Mouse (Mus musculus) heart, adult 2 months (tissue): ENCODE measurements around the gene Fgf14. TPM values are rescaled to one million over a fixed set of nuclear protein-coding genes. Genes with fewer than 3 reads are reported as not detected.

Source experiments
- DNase-seq, 2 experiments: peaks; one replicate each; pipeline ENCODE4 v3.0.0; 2021
- H3K27ac ChIP-seq: fragments of 200-600 bp; 2 replicates; pipeline ENCODE4 v1.8.1; 2022
- H3K27me3 ChIP-seq: fragments of 200-500 bp; 2 replicates; pipeline ENCODE4 v1.6.1; 2012; ENCODE audit warnings: mild to moderate bottlenecking, low read length, inconsistent platforms, mixed read lengths; ENCODE audit not compliant: control insufficient read depth, insufficient read depth
- H3K36me3 ChIP-seq: fragments of 200-500 bp; 2 replicates; pipeline ENCODE4 v1.6.1; 2012; ENCODE audit warnings: low read length, inconsistent platforms; ENCODE audit not compliant: control insufficient read depth, insufficient read depth
- H3K4me1 ChIP-seq: fragments of 200-500 bp; 2 replicates; pipeline ENCODE4 v1.6.1; 2011; ENCODE audit warnings: low read length; ENCODE audit not compliant: control insufficient read depth, insufficient read depth
- H3K4me3 ChIP-seq: fragments of 200-600 bp; 2 replicates; pipeline ENCODE4 v1.8.1; 2022
- H3K79me2 ChIP-seq: fragments of 200-500 bp; replicated peaks from 2 replicates; pipeline ENCODE4 v1.6.1; 2012; ENCODE audit warnings: mild to moderate bottlenecking, inconsistent platforms, low read length, moderate library complexity, mixed read lengths; ENCODE audit not compliant: control insufficient read depth, insufficient read depth
- H3K9ac ChIP-seq: fragments of 200-500 bp; 2 replicates; pipeline ENCODE4 v1.6.1; 2012; ENCODE audit warnings: low read depth, mild to moderate bottlenecking, control low read depth, inconsistent platforms, low read length, mixed read lengths
- CTCF ChIP-seq: fragments of 200-600 bp; IDR thresholded peaks from 2 replicates; pipeline ENCODE4 v1.8.1; 2022; ENCODE audit warnings: antibody characterized with exemption, mild to moderate bottlenecking, moderate library complexity
- EP300 ChIP-seq: fragments of 200-500 bp; IDR thresholded peaks from 2 replicates; pipeline ENCODE4 v1.6.1; 2011; ENCODE audit warnings: low read depth, low read length, control low read depth; ENCODE audit not compliant: insufficient read depth
- POLR2A ChIP-seq: fragments of 200-500 bp; IDR thresholded peaks from 2 replicates; pipeline ENCODE4 v1.6.1; 2011; ENCODE audit warnings: mild to moderate bottlenecking, low read depth, low read length, control low read depth; ENCODE audit not compliant: insufficient read depth
- WGBS: fragments of 180-500 bp; shearing (Covaris S2); methylation state at CpG from one replicate; pipeline ENCODE4 v1.1.7; 2018; 5-methylcytosine and 5-hydroxymethylcytosine counted together
- intact Hi-C: fragments of 180-260 bp; cut with DNase I; formaldehyde crosslinking; loops from one replicate; pipeline ENCODE4 v1.15.1; 2025
- polyA plus RNA-seq: library from polyadenylated mRNA; depleted of rRNA; stranded (reverse); fragments of >200 nt; gene quantifications from 2 replicates; pipeline ENCODE4 v1.2.3, GENCODE M21; 2012
- total RNA-seq, 2 experiments: library from RNA; stranded (reverse); gene quantifications; 2 replicates each; pipeline ENCODE4 v1.2.3; 2021

Gene Fgf14
- total and polyA plus RNA-seq, 3 experiments = 0.45 to 2.3 (median 1.5) TPM

DNA sequence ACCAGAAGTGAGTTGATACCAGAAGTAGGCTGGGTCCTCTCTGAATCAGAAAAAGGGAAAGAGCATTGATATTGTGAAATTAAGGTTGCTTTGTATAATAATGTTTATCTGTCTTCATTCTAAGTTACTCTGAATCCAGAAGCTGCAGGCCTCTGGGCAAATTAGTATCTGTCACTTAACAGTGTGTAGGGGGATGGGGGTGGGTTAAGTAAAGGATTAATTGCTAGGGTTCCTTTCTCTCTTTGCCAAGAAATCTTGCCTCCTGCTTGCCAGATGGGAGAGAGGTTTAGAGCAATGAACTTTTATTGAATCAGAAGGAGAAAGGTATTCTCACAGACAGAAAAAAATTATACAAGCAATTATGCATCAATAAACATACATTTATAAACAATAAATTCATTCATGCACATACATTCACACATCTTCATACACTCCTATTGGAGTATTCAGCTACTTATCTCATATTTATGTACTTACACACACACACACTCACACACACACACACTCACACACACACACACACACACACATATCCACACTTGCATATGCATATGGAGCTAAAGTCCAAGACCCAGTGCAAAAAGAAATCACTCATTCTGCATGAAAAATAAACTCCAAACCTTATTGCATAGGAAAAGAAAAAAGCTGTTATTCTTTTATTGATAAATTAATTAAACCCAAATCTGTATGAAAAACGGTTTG, 357.8 kb downstream of the Fgf14 start:
- no peak for DNase-seq
- WGBS = 24% methylated on average over 1 of the region's 1 CpGs
- Histone ChIP-seq H3K36me3 (no peaks in the 10 kb centered on the region), H3K4me1 (no peaks in the 10 kb centered on the region), H3K27me3 (no peaks in the 10 kb centered on the region), H3K79me2 (no peaks in the 10 kb centered on the region), H3K27ac (no peak overlapping the region), H3K9ac (no peak overlapping the region), H3K4me3 (no peak overlapping the region)
- TF ChIP-seq EP300 (no peak), POLR2A (no peak), CTCF (no peak)
- intact Hi-C loops = no loop called here

DNA sequence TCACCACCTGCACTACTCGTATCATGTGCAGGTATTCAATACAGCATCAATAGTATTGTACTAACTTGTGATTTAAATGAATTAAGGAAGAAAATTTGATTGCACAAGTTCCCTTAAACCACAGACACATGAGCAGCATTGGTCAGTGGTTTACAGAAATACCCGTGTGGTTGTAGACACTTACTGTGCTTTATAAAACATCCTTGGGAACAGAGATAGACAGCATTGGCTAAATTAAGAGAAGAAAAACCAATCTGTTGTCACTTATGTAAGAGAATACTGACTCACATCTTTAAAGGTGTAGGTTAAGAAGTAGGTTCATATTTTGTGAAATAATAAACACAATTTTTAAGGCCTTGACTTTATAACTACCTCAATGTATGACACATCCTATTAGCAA, 361.4 kb downstream of the Fgf14 start:
- Histone ChIP-seq H3K79me2 (no peaks in the 10 kb centered on the region), H3K36me3 (no peaks in the 10 kb centered on the region), H3K27ac (no peak overlapping the region), H3K27me3 (no peaks in the 10 kb centered on the region), H3K9ac (no peak overlapping the region), H3K4me3 (no peak overlapping the region), H3K4me1 (no peaks in the 10 kb centered on the region)
- DNase-seq = no peak
- WGBS = 71% methylated on average over 2 of the region's 2 CpGs
- TF ChIP-seq POLR2A (no peak), EP300 (no peak), CTCF (no peak)
- intact Hi-C loops = no loop called here

DNA sequence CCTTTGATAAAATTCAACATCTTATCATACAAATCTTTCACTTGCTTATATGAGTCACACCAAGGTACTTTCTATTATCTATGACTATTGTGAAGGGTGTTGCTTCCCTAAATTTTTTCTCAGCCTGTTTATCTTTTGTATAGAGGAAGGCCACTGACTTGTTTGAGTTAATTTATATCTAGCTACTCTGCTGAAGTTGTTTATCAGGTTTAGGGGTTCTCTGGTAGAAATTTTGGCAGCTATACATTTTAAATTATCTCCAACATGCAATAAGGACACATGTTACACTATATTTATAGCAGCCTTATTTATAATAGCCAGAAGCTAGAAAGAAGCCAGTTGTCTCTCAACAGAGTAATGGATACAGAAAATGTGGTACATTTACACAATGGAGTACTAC, 389.9 kb downstream of the Fgf14 start:
- intact Hi-C loops = no loop called here

DNA sequence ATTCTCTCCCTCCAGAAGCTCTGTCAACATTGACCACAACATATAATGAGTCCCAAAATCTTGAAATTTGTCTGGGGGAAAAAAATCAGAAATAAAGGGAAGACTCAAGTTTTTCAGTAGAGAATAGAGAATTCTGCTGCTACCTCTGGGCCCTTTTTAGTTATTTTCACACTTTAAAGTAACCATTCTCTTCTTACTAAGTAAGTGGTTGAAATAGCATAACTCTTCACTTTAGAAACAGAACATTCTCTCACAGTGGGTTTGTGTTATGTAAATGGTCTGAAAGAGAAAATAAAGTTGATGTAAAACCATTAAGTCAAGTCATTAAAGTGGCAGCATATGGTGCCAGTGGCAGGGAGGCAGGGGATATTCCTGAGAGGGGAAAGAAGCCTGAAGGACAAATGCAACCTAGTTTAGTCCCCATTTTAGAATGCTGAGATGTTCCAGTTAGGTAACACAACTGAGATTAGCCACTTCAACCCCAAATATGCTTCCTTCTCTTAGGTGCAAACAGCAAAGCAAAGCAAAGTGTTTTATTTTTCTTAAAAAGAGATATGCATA, 398.5 kb downstream of the Fgf14 start:
- DNase-seq = no peak
- Histone ChIP-seq H3K4me1 (no peaks in the 10 kb centered on the region), H3K4me3 (no peak overlapping the region)

More for the DNA sequence above, 389.9 kb downstream of the Fgf14 start:
- H3K36me3 ChIP-seq = no peaks in the 10 kb centered on the region
- DNase-seq = no peak
- H3K27ac ChIP-seq = no peak overlapping the region
- H3K79me2 ChIP-seq = no peaks in the 10 kb centered on the region
- no peaks in the 10 kb centered on the region for H3K27me3 ChIP-seq
- H3K9ac ChIP-seq = no peak overlapping the region
- H3K4me3 ChIP-seq = no peak overlapping the region
- H3K4me1 ChIP-seq = no peaks in the 10 kb centered on the region
- TF ChIP-seq POLR2A (no peak), CTCF (no peak), EP300 (no peak)

DNA sequence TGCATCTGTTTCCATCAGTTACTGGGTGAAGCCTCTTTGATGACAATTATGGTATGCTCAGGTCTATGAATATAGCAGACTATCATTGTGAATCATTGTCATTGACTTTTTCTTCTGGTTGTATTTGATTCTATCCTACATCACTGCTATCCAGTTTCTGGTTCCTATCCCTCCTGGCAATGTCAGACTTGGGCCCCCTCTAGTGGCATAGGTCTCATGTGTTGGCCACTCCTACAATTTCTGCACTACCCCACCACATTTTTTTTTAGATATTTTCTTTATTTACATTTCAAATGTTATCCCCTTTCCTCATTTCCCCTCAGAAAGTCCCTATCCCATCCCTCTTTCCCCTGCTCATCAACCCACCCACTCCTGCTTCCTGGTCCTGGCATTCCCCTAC, 409.9 kb downstream of the Fgf14 start:
- H3K9ac ChIP-seq = no peak overlapping the region
- no peaks in the 10 kb centered on the region for H3K27me3 ChIP-seq
- no peaks in the 10 kb centered on the region for H3K4me1 ChIP-seq
- no peak overlapping the region for H3K27ac ChIP-seq
- DNase-seq = no peak
- TF ChIP-seq EP300 = no peak
- TF ChIP-seq POLR2A = no peak
- 0 out of 2 replicates have a peak, but pooled peaks have one; percentile 16 for TF ChIP-seq CTCF
- H3K79me2 ChIP-seq = no peaks in the 10 kb centered on the region
- H3K4me3 ChIP-seq = no peak overlapping the region
- H3K36me3 ChIP-seq = no peaks in the 10 kb centered on the region
- intact Hi-C loops = no loop called here

More for the DNA sequence above, 398.5 kb downstream of the Fgf14 start:
- Histone ChIP-seq H3K36me3 (no peaks in the 10 kb centered on the region), H3K9ac (no peak overlapping the region), H3K27ac (no peak overlapping the region), H3K27me3 (no peaks in the 10 kb centered on the region), H3K79me2 (no peaks in the 10 kb centered on the region)
- no peak for TF ChIP-seq EP300
- TF ChIP-seq POLR2A = no peak
- no peak for TF ChIP-seq CTCF
- intact Hi-C loops = no loop called here

DNA sequence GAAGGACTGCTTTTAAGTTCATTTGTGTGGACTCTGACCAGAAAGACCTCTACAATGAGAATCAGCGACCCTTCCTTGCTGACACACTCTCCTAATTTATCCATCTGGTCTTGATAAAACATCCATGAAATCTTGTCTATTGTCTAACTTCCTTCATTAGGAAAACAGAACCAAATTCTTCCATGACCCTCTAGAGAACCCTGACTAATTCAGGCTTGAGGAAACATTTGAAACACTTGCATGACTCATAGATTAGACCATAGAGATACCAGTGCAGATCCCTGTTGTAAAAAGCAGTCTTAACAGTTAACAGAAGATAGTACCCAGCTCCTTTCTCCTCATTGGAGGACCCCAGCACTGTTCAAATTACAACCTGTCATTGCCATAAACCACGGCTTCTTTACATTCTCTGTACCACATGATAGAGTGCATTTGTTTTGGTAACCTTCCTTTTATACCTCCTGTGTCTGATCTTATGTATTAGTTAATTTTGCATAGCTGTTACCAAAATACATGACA, 412.3 kb downstream of the Fgf14 start:
- no peak for DNase-seq
- 31% methylated on average over 2 of the region's 2 CpGs for WGBS
- Histone ChIP-seq H3K79me2 (no peaks in the 10 kb centered on the region), H3K4me3 (no peak overlapping the region), H3K27ac (no peak overlapping the region), H3K36me3 (no peaks in the 10 kb centered on the region), H3K9ac (no peak overlapping the region), H3K27me3 (no peaks in the 10 kb centered on the region), H3K4me1 (no peaks in the 10 kb centered on the region)
- intact Hi-C loops = no loop called here
- no peak for TF ChIP-seq CTCF
- no peak for TF ChIP-seq EP300
- TF ChIP-seq POLR2A = no peak
